Mouse (Mus musculus) lung, embryonic 14.5 days (tissue): ENCODE data around the gene Styk1. TPM values are rescaled to one million over a fixed set of nuclear protein-coding genes. Genes with fewer than 3 reads are reported as not detected.

Experiments used
- ATAC-seq: fragments of 200-750 bp; cut with Nextera tagmentation; 2 replicates; pipeline ENCODE4 v1.8.0; 2017; ENCODE audit warnings: mild to moderate bottlenecking, moderate TSS enrichment, moderate library complexity; ENCODE audit not compliant: insufficient read depth
- DNase-seq: peaks from one replicate; pipeline ENCODE4 v3.0.0-alpha.2; 2015
- H3K27ac ChIP-seq: fragments of 300-500 bp; sonication (generic); 2 replicates; pipeline ENCODE4 v1.5.1; 2014; ENCODE audit warnings: low read depth, mild to moderate bottlenecking, moderate library complexity
- H3K27me3 ChIP-seq: fragments of 300-500 bp; sonication (generic); 2 replicates; pipeline ENCODE4 v1.6.1; 2014; ENCODE audit warnings: low read length, control low read depth; ENCODE audit not compliant: insufficient read depth
- H3K36me3 ChIP-seq: fragments of 300-500 bp; sonication (generic); 2 replicates; pipeline ENCODE4 v1.6.1; 2014; ENCODE audit warnings: control low read depth; ENCODE audit not compliant: insufficient read depth
- H3K4me1 ChIP-seq: fragments of 300-500 bp; sonication (generic); 2 replicates; pipeline ENCODE4 v1.6.1; 2014; ENCODE audit warnings: antibody characterized with exemption, control low read depth; ENCODE audit not compliant: insufficient read depth
- H3K4me2 ChIP-seq: fragments of 300-500 bp; sonication (generic); 2 replicates; pipeline ENCODE4 v1.6.1; 2014; ENCODE audit warnings: mild to moderate bottlenecking
- H3K4me3 ChIP-seq: fragments of 300-500 bp; sonication (generic); 2 replicates; pipeline ENCODE4 v1.5.1; 2014; ENCODE audit warnings: low read depth, low read length
- H3K9ac ChIP-seq: fragments of 300-500 bp; sonication (generic); 2 replicates; pipeline ENCODE4 v1.6.1; 2014
- H3K9me3 ChIP-seq: fragments of 300-500 bp; sonication (generic); 2 replicates; pipeline ENCODE4 v1.6.1; 2016; ENCODE audit warnings: low read depth, low read length, control low read depth
- CTCF ChIP-seq: IDR thresholded peaks from 2 replicates; pipeline ENCODE4 v1.5.1; 2016; ENCODE audit warnings: antibody characterized with exemption, low read depth
- WGBS: fragments of 180-500 bp; shearing (Covaris S2); extraction: QIAGEN DNeasy Blood & Tissue Kit; methylation state at CpG from one replicate; pipeline ENCODE4 v1.1.7; 2014; 5-methylcytosine and 5-hydroxymethylcytosine counted together
- polyA plus RNA-seq: library from polyadenylated mRNA; unstranded; fragments of >200 nt; fragmentation: Nextera tagmentation; extraction: Ambion mirVana; gene quantifications from 2 replicates; pipeline ENCODE4 v1.2.1, GENCODE M21; 2014

Styk1 gene
- polyA plus RNA-seq, 1 experiment from 2014 or later, result 1.7 TPM

- under 1% methylated on average over 100 of the region's 107 CpGs for WGBS
- DNase-seq, result peak; percentile 91
- TF ChIP-seq CTCF, result no peak
Measured at GRCm38 (mm10) chr6:131388040-131389021, 34.9 kb upstream of the Styk1 start, which contains the start of gene Ybx3. TSS of gene Ybx3 (minus strand) at chr6:131388476.

GRCm38 (mm10) chr6:131387221-131388039 is 34.0 kb upstream of the Styk1 start:
- H3K9me3 ChIP-seq, result no peaks in the 10 kb centered on the region
- H3K27ac ChIP-seq, result peak overlapping the region; percentile 91
- H3K4me1 ChIP-seq, result 0 out of 2 replicates have a peak, but pooled peaks cover 4% of the 10 kb centered on the region
- H3K9ac ChIP-seq, result peak overlapping the region; percentile 96
- H3K27me3 ChIP-seq, result no peaks in the 10 kb centered on the region
- ATAC-seq (peak; percentile 70), DNase-seq (peak; percentile 67)
- no peaks in the 10 kb centered on the region for H3K36me3 ChIP-seq
- TF ChIP-seq CTCF, result no peak
- H3K4me2 ChIP-seq, result peak overlapping the region; percentile 82
- peak overlapping the region; percentile 75 for H3K4me3 ChIP-seq
- 0% methylated on average over 43 of the region's 43 CpGs for WGBS

More at GRCm38 (mm10) chr6:131388040-131389021, 34.9 kb upstream of the Styk1 start, which contains the start of gene Ybx3:
- Histone ChIP-seq H3K9me3 (no peaks in the 10 kb centered on the region), H3K27me3 (no peaks in the 10 kb centered on the region), H3K4me3 (peak within 1 kb of the TSS; percentile 75), H3K9ac (peak within 1 kb of the TSS; percentile 96), H3K4me2 (peak within 1 kb of the TSS; percentile 82), H3K36me3 (no peaks in the 10 kb centered on the region), H3K27ac (peak within 1 kb of the TSS; percentile 91), H3K4me1 (0 out of 2 replicates have a peak, but pooled peaks cover 4% of the 10 kb centered on the region)
- ATAC-seq, result peak; percentile 88

GRCm38 (mm10) chr6:131386416-131387019 is 33.1 kb upstream of the Styk1 start:
- no peak for TF ChIP-seq CTCF
- Histone ChIP-seq H3K9me3 (no peaks in the 10 kb centered on the region), H3K4me2 (peak overlapping the region; percentile 82), H3K9ac (peak overlapping the region; percentile 96), H3K27me3 (no peaks in the 10 kb centered on the region), H3K4me1 (0 out of 2 replicates have a peak, but pooled peaks cover 4% of the 10 kb centered on the region), H3K27ac (no peak overlapping the region), H3K4me3 (peak overlapping the region; percentile 75), H3K36me3 (peaks cover 1% of the 10 kb centered on the region; the same call in 1 of the 2 replicates)
- no peak for ATAC-seq
- WGBS, result 30% methylated on average over 9 of the region's 9 CpGs
- no peak for DNase-seq

- no peak for DNase-seq
- no peaks in the 10 kb centered on the region for H3K9me3 ChIP-seq
- H3K9ac ChIP-seq, result no peak overlapping the region
- no peaks in the 10 kb centered on the region for H3K27me3 ChIP-seq
- ATAC-seq, result no peak
- no peak overlapping the region for H3K27ac ChIP-seq
- H3K4me2 ChIP-seq, result peak overlapping the region; percentile 82
- no peak for TF ChIP-seq CTCF
- WGBS, result 76% methylated on average over 1 of the region's 1 CpGs
- H3K36me3 ChIP-seq, result peaks cover 10% of the 10 kb centered on the region
- 0 out of 2 replicates have a peak, but pooled peaks cover 4% of the 10 kb centered on the region for H3K4me1 ChIP-seq
- H3K4me3 ChIP-seq, result no peak overlapping the region
Measured at GRCm38 (mm10) chr6:131385469-131385868, 32.1 kb upstream of the Styk1 start.

GRCm38 (mm10) chr6:131383713-131384330 is 30.4 kb upstream of the Styk1 start:
- Histone ChIP-seq H3K27ac (no peak overlapping the region), H3K9ac (no peak overlapping the region), H3K36me3 (peaks cover 26% of the 10 kb centered on the region), H3K27me3 (no peaks in the 10 kb centered on the region), H3K9me3 (no peaks in the 10 kb centered on the region), H3K4me3 (no peak overlapping the region), H3K4me1 (0 out of 2 replicates have a peak, but pooled peaks cover 4% of the 10 kb centered on the region), H3K4me2 (no peak overlapping the region)
- TF ChIP-seq CTCF, result no peak
- DNase-seq (peak; percentile 22), ATAC-seq (no peak)
- WGBS, result 36% methylated on average over 6 of the region's 6 CpGs

- H3K4me1 ChIP-seq, result 0 out of 2 replicates have a peak, but pooled peaks cover 4% of the 10 kb centered on the region
- H3K9me3 ChIP-seq, result no peaks in the 10 kb centered on the region
- no peak overlapping the region for H3K4me2 ChIP-seq
- peak; percentile 61 for DNase-seq
- 36% methylated on average over 3 of the region's 3 CpGs for WGBS
- H3K27ac ChIP-seq, result no peak overlapping the region
- no peaks in the 10 kb centered on the region for H3K27me3 ChIP-seq
- peaks cover 35% of the 10 kb centered on the region for H3K36me3 ChIP-seq
- no peak overlapping the region for H3K9ac ChIP-seq
- no peak for TF ChIP-seq CTCF
- ATAC-seq, result no peak
- H3K4me3 ChIP-seq, result no peak overlapping the region
Measured at GRCm38 (mm10) chr6:131382984-131383337, 29.6 kb upstream of the Styk1 start.
